Comparison of ENCODE assay signal across 9 mouse cellular contexts in genomic region chr12:111678670-111678933, GRCm38 (mm10). TPM values are rescaled to one million over a fixed set of nuclear protein-coding genes. Genes with fewer than 3 reads are reported as not detected.
A peak's percentile ranks its signal among the peaks of the same experiment; 100 is the strongest.
DNase-seq lines count a peak whose midpoint lies in the region; ATAC-seq and TF ChIP-seq lines count a peak whose summit lies in the region.
"Had no signal": no experiment of that assay in that cellular context is flagged by ENCODE, and none has a peak within 500 bp of the region (broad histone marks: within the 10 kb centered on the region; RNA-seq: fewer than 3 reads in every experiment).

No protein-coding gene starts in this region.

- DNase-seq in layer of hippocampus, adult 2 months (ENCODE audit: low spot score in 2 of 2), result no peak
- DNase-seq in layer of hippocampus, adult 11-12 months (ENCODE audit: low spot score), result no peak
- DNase-seq in intestine, embryonic 14.5 days (ENCODE audit: low spot score), result no peak
- no peak for DNase-seq in right cerebral cortex, postnatal 25 days
- no peak for DNase-seq in Muller cell, postnatal 12 days (ENCODE audit: inconsistent ontology term)
- no peak for DNase-seq in cerebellum, postnatal 14 days
- DNase-seq: adrenal gland, postnatal 10 days had no signal

- peaks cover 32% of the 10 kb centered on the region for H3K36me3 ChIP-seq in embryonic facial prominence, embryonic 13.5 days
- H3K36me3 ChIP-seq in intestine, embryonic 14.5 days (ENCODE audit: control insufficient read depth, insufficient read depth, low read length), result peaks cover 13% of the 10 kb centered on the region; the same call in 1 of the 2 replicates
- no peaks in the 10 kb centered on the region for H3K36me3 ChIP-seq in myocyte (ENCODE audit: control insufficient read depth, insufficient read depth)

- no peak for TF ChIP-seq CTCF in layer of hippocampus, adult 2 months (conservative IDR thresholded peaks at IDR 0.05)

- ATAC-seq in embryonic facial prominence, embryonic 13.5 days (ENCODE audit: insufficient number of reproducible peaks, insufficient read depth, low FRiP score, low TSS enrichment, low read depth), result no peak
- ATAC-seq in intestine, embryonic 14.5 days (replicated peaks; ENCODE audit: low FRiP score, low TSS enrichment, low read depth), result no peak

- peak overlapping the region; percentile 94 for H3K4me3 ChIP-seq in layer of hippocampus, adult 2 months
- H3K4me3 ChIP-seq in embryonic facial prominence, embryonic 13.5 days, result peak overlapping the region; percentile 88
- H3K4me3 ChIP-seq in intestine, embryonic 14.5 days (ENCODE audit: low read depth, low read length), result peak overlapping the region; percentile 92
- peak overlapping the region; percentile 88 for H3K4me3 ChIP-seq in myocyte

- H3K9me3 ChIP-seq in embryonic facial prominence, embryonic 13.5 days, result no peaks in the 10 kb centered on the region
- no peaks in the 10 kb centered on the region for H3K9me3 ChIP-seq in intestine, embryonic 14.5 days (ENCODE audit: control insufficient read depth, low read length)

- H3ac ChIP-seq in myocyte (ENCODE audit: control insufficient read depth, insufficient read length), result peak overlapping the region; percentile 1

- peak; percentile 17 for TF ChIP-seq POLR2A in myocyte (IDR thresholded peaks at IDR 0.05; ENCODE audit: insufficient read length, low read depth)

- peak overlapping the region; percentile 100; the same call in 1 of the 2 replicates for H3K27ac ChIP-seq in layer of hippocampus, adult 2 months
- H3K27ac ChIP-seq in embryonic facial prominence, embryonic 13.5 days, result no peak overlapping the region
- H3K27ac ChIP-seq in intestine, embryonic 14.5 days (ENCODE audit: low read depth), result no peak overlapping the region

- peaks cover 21% of the 10 kb centered on the region for H3K4me1 ChIP-seq in embryonic facial prominence, embryonic 13.5 days
- H3K4me1 ChIP-seq in intestine, embryonic 14.5 days (replicated peaks; ENCODE audit: control insufficient read depth, insufficient read depth, low read length), result peaks cover 33% of the 10 kb centered on the region

- peak overlapping the region; percentile 77 for H3K4me2 ChIP-seq in embryonic facial prominence, embryonic 13.5 days
- H3K4me2 ChIP-seq in intestine, embryonic 14.5 days (ENCODE audit: low read length), result peak overlapping the region; percentile 96
- peak overlapping the region; percentile 92 for H3K4me2 ChIP-seq in myocyte (ENCODE audit: low read depth)

- H3K79me2 ChIP-seq in myocyte (ENCODE audit: control insufficient read depth, insufficient read depth), result peaks cover 15% of the 10 kb centered on the region

- peaks cover 13% of the 10 kb centered on the region for H3K27me3 ChIP-seq in embryonic facial prominence, embryonic 13.5 days
- peaks cover 7% of the 10 kb centered on the region for H3K27me3 ChIP-seq in intestine, embryonic 14.5 days (replicated peaks; ENCODE audit: control insufficient read depth, insufficient read depth, low read length)
- no peaks in the 10 kb centered on the region for H3K27me3 ChIP-seq in myocyte (ENCODE audit: control insufficient read depth, insufficient read depth, insufficient read length)

- WGBS in embryonic facial prominence, embryonic 13.5 days, result 7% methylated on average over 13 of the region's 13 CpGs
- 5% methylated on average over 13 of the region's 13 CpGs for WGBS in intestine, embryonic 14.5 days

- H3K9ac ChIP-seq in embryonic facial prominence, embryonic 13.5 days, result peak overlapping the region; percentile 81
- peak overlapping the region; percentile 60 for H3K9ac ChIP-seq in intestine, embryonic 14.5 days (ENCODE audit: low read length)

TF ChIP-seq in myocyte, 11 proteins besides CTCF, POLR2A, EP300 and RAD21:
- TF ChIP-seq CEBPB (IDR thresholded peaks at IDR 0.05; ENCODE audit: insufficient read depth, poor library complexity, severe bottlenecking), result no peak
- TF ChIP-seq E2F4 (IDR thresholded peaks at IDR 0.05; ENCODE audit: insufficient read depth), result no peak
- TF ChIP-seq MAX (IDR thresholded peaks at IDR 0.05; ENCODE audit: low read depth), result no peak
- no peak for TF ChIP-seq REST (IDR thresholded peaks at IDR 0.05; ENCODE audit: insufficient read depth, insufficient read length)
- no peak for TF ChIP-seq TCF3 (IDR thresholded peaks at IDR 0.05; ENCODE audit: insufficient read length, low read depth)
- TF ChIP-seq POLR2AphosphoS2 (IDR thresholded peaks at IDR 0.05; ENCODE audit: insufficient read length, low read depth), result no peak
- TF ChIP-seq TCF12 (IDR thresholded peaks at IDR 0.05; ENCODE audit: insufficient read depth, poor library complexity, severe bottlenecking), result no peak
- no peak for TF ChIP-seq USF1 (IDR thresholded peaks at IDR 0.05; ENCODE audit: low read depth)

RNA-seq across cellular contexts. Expression of gene Trmt61a, which starts 0.7 kb away (rescaled TPM):
- total RNA-seq in layer of hippocampus, adult 2 months (2021), result 10 to 100 TPM; 16.7 to 18.0 TPM
- 12.5 and 13.7 TPM in 2 replicates for polyA plus RNA-seq in embryonic facial prominence, embryonic 13.5 days (2015; fragmentation: Nextera tagmentation; extraction: Ambion mirVana)
- 9.9 and 13.1 TPM in 2 replicates for polyA plus RNA-seq in intestine, embryonic 14.5 days (2014; fragmentation: Nextera tagmentation; extraction: Ambion mirVana)
- 17.7 TPM for polyA plus RNA-seq in myocyte (2012; fragmentation: generic; extraction: Trizol)

RNA-seq across cellular contexts. Expression of gene Ckb, which starts 6.5 kb away (rescaled TPM):
- 1,000 to 10,000 TPM; 1,228 to 1,237 TPM for total RNA-seq in layer of hippocampus, adult 2 months (2021)
- 118 and 135 TPM in 2 replicates for polyA plus RNA-seq in embryonic facial prominence, embryonic 13.5 days (2015; fragmentation: Nextera tagmentation; extraction: Ambion mirVana)
- polyA plus RNA-seq in intestine, embryonic 14.5 days (2014; fragmentation: Nextera tagmentation; extraction: Ambion mirVana), result 787 and 806 TPM in 2 replicates
- polyA plus RNA-seq in myocyte (2012; fragmentation: generic; extraction: Trizol), result 670 TPM

RNA-seq across cellular contexts. Expression of gene Bag5, which starts 34.5 kb away (rescaled TPM):
- 10 to 100 TPM; 50.6 to 50.9 TPM for total RNA-seq in layer of hippocampus, adult 2 months (2021)
- polyA plus RNA-seq in embryonic facial prominence, embryonic 13.5 days (2015; fragmentation: Nextera tagmentation; extraction: Ambion mirVana), result 64.5 and 67.3 TPM in 2 replicates
- polyA plus RNA-seq in intestine, embryonic 14.5 days (2014; fragmentation: Nextera tagmentation; extraction: Ambion mirVana), result 52.4 and 54.6 TPM in 2 replicates
- 20.3 TPM for polyA plus RNA-seq in myocyte (2012; fragmentation: generic; extraction: Trizol)

RNA-seq across cellular contexts. Expression of gene Apopt1, which starts 34.5 kb away (rescaled TPM):
- total RNA-seq in layer of hippocampus, adult 2 months (2021), result 10 to 100 TPM; 35.7 to 36.8 TPM
- 57.1 and 66.0 TPM in 2 replicates for polyA plus RNA-seq in embryonic facial prominence, embryonic 13.5 days (2015; fragmentation: Nextera tagmentation; extraction: Ambion mirVana)
- polyA plus RNA-seq in intestine, embryonic 14.5 days (2014; fragmentation: Nextera tagmentation; extraction: Ambion mirVana), result 57.1 and 58.2 TPM in 2 replicates
- 54.6 TPM for polyA plus RNA-seq in myocyte (2012; fragmentation: generic; extraction: Trizol)
